Mouse (Mus musculus): ENCODE results near the gene Dapk3. TPM values are rescaled to one million over a fixed set of nuclear protein-coding genes. Genes with fewer than 3 reads are reported as not detected.
"Not testable (repeated sequence)": the region's sequence is repeated elsewhere in the genome, so short reads cannot be mapped to it uniquely, and the experiment has no call there.

Dapk3 gene
- total RNA-seq, 2 experiments from 2014 or later, result 77.1 to 78.2 TPM

- DNase-seq, result no peak
These were observed 17.3 kb downstream of the Dapk3 start for GRCm38 (mm10) chr10:81200141-81200540.

- DNase-seq, result no peak
These were observed 17.9 kb downstream of the Dapk3 start for GRCm38 (mm10) chr10:81200605-81201287.

- DNase-seq, result no peak
These were observed 19.3 kb downstream of the Dapk3 start, which contains the start of gene Nmrk2 for GRCm38 (mm10) chr10:81201807-81202758. Gene Nmrk2 (minus strand): TSS chr10:81202051.

- DNase-seq, result no peak
These were observed 20.3 kb downstream of the Dapk3 start for GRCm38 (mm10) chr10:81202978-81203720.

- DNase-seq, result no peak
These were observed 21.3 kb downstream of the Dapk3 start for GRCm38 (mm10) chr10:81204137-81204536.

GRCm38 (mm10) chr10:81210154-81210553 is 27.3 kb downstream of the Dapk3 start:
- DNase-seq, result no peak

GRCm38 (mm10) chr10:81216260-81216659 is 33.5 kb downstream of the Dapk3 start:
- no peak for DNase-seq

- DNase-seq, result no peak
These were observed 34.0 kb downstream of the Dapk3 start for GRCm38 (mm10) chr10:81216810-81217209.

GRCm38 (mm10) chr10:81217267-81217666 is 34.5 kb downstream of the Dapk3 start:
- not testable (repeated sequence) for DNase-seq

- peak; percentile 66 to 77 for DNase-seq
These were observed 35.2 kb downstream of the Dapk3 start for GRCm38 (mm10) chr10:81217964-81218363.

- DNase-seq, result peak in 1 of 2 experiments; percentile 59
These were observed 38.7 kb downstream of the Dapk3 start for GRCm38 (mm10) chr10:81221402-81222015.

- not testable (repeated sequence) for DNase-seq
These were observed 40.9 kb downstream of the Dapk3 start for GRCm38 (mm10) chr10:81223731-81224130.

- no peak for DNase-seq
These were observed 47.1 kb downstream of the Dapk3 start for GRCm38 (mm10) chr10:81229735-81230437.

- peak in 1 of 2 experiments; percentile 28 for DNase-seq
These were observed 47.9 kb downstream of the Dapk3 start, which contains the start of gene Atcay for GRCm38 (mm10) chr10:81230438-81231332. Gene Atcay (minus strand): TSS chr10:81230833.

GRCm38 (mm10) chr10:81231436-81231835 is 48.6 kb downstream of the Dapk3 start:
- DNase-seq, result no peak

- DNase-seq, result peak; percentile 94 to 98
These were observed 49.9 kb downstream of the Dapk3 start, which contains the start of gene Zfr2 for GRCm38 (mm10) chr10:81232580-81233225. Gene Zfr2 (plus strand): TSS chr10:81233155.

- DNase-seq, result no peak
These were observed 50.4 kb downstream of the Dapk3 start for GRCm38 (mm10) chr10:81233226-81233585.

GRCm38 (mm10) chr10:81234206-81234605 is 51.4 kb downstream of the Dapk3 start:
- DNase-seq, result peak in 1 of 2 experiments; percentile 30

Data from adrenal gland, postnatal 36 days (tissue).